ENCODE assay signal across 13 mouse cellular contexts in the genomic region with DNA sequence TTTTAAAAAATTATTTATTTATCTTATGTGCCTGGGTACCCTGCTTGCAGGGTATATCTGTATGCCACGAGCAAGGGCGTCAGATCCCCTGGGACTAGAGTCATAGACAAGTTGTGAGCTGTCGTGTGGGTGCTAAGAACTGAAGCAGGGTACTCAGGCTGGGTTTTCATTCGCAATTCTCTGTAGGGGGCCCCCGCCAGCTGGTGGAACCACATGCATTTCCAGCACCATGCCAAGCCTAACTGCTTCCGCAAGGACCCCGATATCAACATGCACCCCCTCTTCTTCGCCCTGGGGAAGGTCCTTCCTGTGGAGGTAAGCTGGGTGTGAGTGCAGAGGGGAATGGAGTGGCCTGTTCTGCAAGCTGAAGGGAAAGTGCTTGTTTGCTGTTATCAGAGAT.
"Had no signal": no experiment of that assay in that cellular context is flagged by ENCODE, and none has a peak within 500 bp of the region (broad histone marks: within the 10 kb centered on the region; RNA-seq: fewer than 3 reads in every experiment).

No protein-coding gene starts in this region.

- H3K27me3 ChIP-seq: kidney, embryonic 15.5 days; limb, embryonic 13.5 days had no signal

- ATAC-seq: midbrain, embryonic 16.5 days had no signal

- H3K9ac ChIP-seq: kidney, embryonic 15.5 days; limb, embryonic 13.5 days; liver, embryonic 14.5 days had no signal

- H3K9me3 ChIP-seq: kidney, embryonic 15.5 days; limb, embryonic 13.5 days; midbrain, embryonic 10.5 days had no signal

- DNase-seq: kidney, adult 2 months; kidney, postnatal 14 days; layer of hippocampus, postnatal 36 days; lung, adult 18-20 months; right cerebral cortex, adult 18-20 months; right cerebral cortex, postnatal 25 days; thymus, adult 18-20 months; thymus, postnatal 14 days had no signal

- H3K4me2 ChIP-seq: kidney, embryonic 15.5 days; limb, embryonic 13.5 days had no signal

- H3K4me3 ChIP-seq: kidney, embryonic 15.5 days; limb, embryonic 13.5 days; midbrain, embryonic 10.5 days had no signal

- H3K27ac ChIP-seq: kidney, embryonic 15.5 days; limb, embryonic 13.5 days; liver, embryonic 14.5 days; midbrain, embryonic 10.5 days had no signal
